Mouse (Mus musculus): ENCODE data around the gene Hivep3.

Hivep3 gene

GRCm38 (mm10) chr4:119815133-119815792 is 81.7 kb downstream of the Hivep3 start:
- no peak for DNase-seq (ENCODE audit: extremely low spot score, low read depth, low spot score)

GRCm38 (mm10) chr4:119815793-119816161 is 82.2 kb downstream of the Hivep3 start:
- no peak for DNase-seq (ENCODE audit: extremely low spot score, low read depth, low spot score)

GRCm38 (mm10) chr4:119816620-119817356 is 83.2 kb downstream of the Hivep3 start:
- no peak for DNase-seq (ENCODE audit: extremely low spot score, low read depth, low spot score)

GRCm38 (mm10) chr4:119825956-119826355 is 92.4 kb downstream of the Hivep3 start:
- DNase-seq (ENCODE audit: extremely low spot score, low read depth, low spot score), result no peak

GRCm38 (mm10) chr4:119828386-119828785 is 94.8 kb downstream of the Hivep3 start:
- DNase-seq (ENCODE audit: extremely low spot score, low read depth, low spot score), result no peak

- no peak for DNase-seq (ENCODE audit: extremely low spot score, low read depth, low spot score)
Measured at GRCm38 (mm10) chr4:119828996-119829395, 95.4 kb downstream of the Hivep3 start.

GRCm38 (mm10) chr4:119833333-119833732 is 99.7 kb downstream of the Hivep3 start:
- no peak for DNase-seq (ENCODE audit: extremely low spot score, low read depth, low spot score)

GRCm38 (mm10) chr4:119833884-119834283 is 100.3 kb downstream of the Hivep3 start:
- DNase-seq (ENCODE audit: extremely low spot score, low read depth, low spot score), result no peak

GRCm38 (mm10) chr4:119836181-119836580 is 102.6 kb downstream of the Hivep3 start:
- DNase-seq (ENCODE audit: extremely low spot score, low read depth, low spot score), result no peak

GRCm38 (mm10) chr4:119837505-119838065 is 104.0 kb downstream of the Hivep3 start:
- DNase-seq (ENCODE audit: extremely low spot score, low read depth, low spot score), result no peak

- no peak for DNase-seq (ENCODE audit: extremely low spot score, low read depth, low spot score)
Measured at GRCm38 (mm10) chr4:119838308-119838707, 104.7 kb downstream of the Hivep3 start.

GRCm38 (mm10) chr4:119843294-119843693 is 109.7 kb downstream of the Hivep3 start:
- DNase-seq (ENCODE audit: extremely low spot score, low read depth, low spot score), result no peak

- no peak for DNase-seq (ENCODE audit: extremely low spot score, low read depth, low spot score)
Measured at GRCm38 (mm10) chr4:119844267-119844666, 110.7 kb downstream of the Hivep3 start.

GRCm38 (mm10) chr4:119845596-119846161 is 112.1 kb downstream of the Hivep3 start:
- no peak for DNase-seq (ENCODE audit: extremely low spot score, low read depth, low spot score)

- DNase-seq (ENCODE audit: extremely low spot score, low read depth, low spot score), result no peak
Measured at GRCm38 (mm10) chr4:119852483-119852882, 118.9 kb downstream of the Hivep3 start.

GRCm38 (mm10) chr4:119854307-119855144 is 120.9 kb downstream of the Hivep3 start:
- DNase-seq (ENCODE audit: extremely low spot score, low read depth, low spot score), result no peak

- no peak for DNase-seq (ENCODE audit: extremely low spot score, low read depth, low spot score)
Measured at GRCm38 (mm10) chr4:119859454-119859853, 125.9 kb downstream of the Hivep3 start.

GRCm38 (mm10) chr4:119861001-119861400 is 127.4 kb downstream of the Hivep3 start:
- no peak for DNase-seq (ENCODE audit: extremely low spot score, low read depth, low spot score)

GRCm38 (mm10) chr4:119865827-119866455 is 132.4 kb downstream of the Hivep3 start:
- DNase-seq (ENCODE audit: extremely low spot score, low read depth, low spot score), result no peak

GRCm38 (mm10) chr4:119867132-119867531 is 133.5 kb downstream of the Hivep3 start:
- no peak for DNase-seq (ENCODE audit: extremely low spot score, low read depth, low spot score)

Data from hindlimb bud, embryonic 11.5 days (tissue).